Mouse (Mus musculus): ENCODE measurements at regions not wholly inside any gene's neighbourhood (a gene's known extent, or its start where the extent isn't known, plus 50 kb on each side); places are given as distances from the start of the nearest gene placed in this dataset.

DNA sequence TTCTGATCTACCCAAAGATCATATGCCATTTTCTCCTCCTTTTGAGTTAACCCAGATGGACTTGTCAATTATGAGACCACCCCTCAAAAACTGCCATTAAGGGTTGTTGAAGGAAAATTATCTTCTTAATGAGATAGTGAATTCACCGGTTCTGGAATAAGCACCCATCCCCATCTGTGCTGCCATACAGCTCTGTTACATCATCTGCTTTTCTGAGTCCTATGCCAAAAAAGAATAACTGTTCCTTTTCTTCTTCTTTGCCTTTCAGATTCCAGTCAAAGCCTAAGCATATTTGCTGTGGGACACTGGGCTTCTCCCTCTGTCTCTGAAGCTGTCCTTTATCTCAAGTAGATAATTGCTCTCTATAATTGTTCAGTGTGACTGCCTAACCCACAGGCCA lies 93.1 kb upstream of the Tacr3 start:
- TF ChIP-seq CTCF (IDR thresholded peaks at IDR 0.05; ENCODE audit: borderline replicate concordance, insufficient read depth, low read depth, low read length) (no peak), POLR2A (IDR thresholded peaks at IDR 0.05; ENCODE audit: borderline replicate concordance, insufficient read depth, low read length) (no peak)

Measured in cerebellum, adult 2 months (tissue).